Mouse (Mus musculus): ENCODE measurements around the gene Phactr2. TPM values are rescaled to one million over a fixed set of nuclear protein-coding genes. Genes with fewer than 3 reads are reported as not detected.
"Not testable (repeated sequence)": the region's sequence is repeated elsewhere in the genome, so short reads cannot be mapped to it uniquely, and the experiment has no call there.

Gene Phactr2
- polyA plus RNA-seq (2012; rRNA removed), result 3.4 and 6.4 TPM in 2 replicates

- DNase-seq (ENCODE audit: low read depth), result peak; percentile 54
- TF ChIP-seq POLR2A (IDR thresholded peaks at IDR 0.05; ENCODE audit: borderline replicate concordance, extremely low read depth, insufficient read depth, insufficient read length, poor library complexity, severe bottlenecking) (no peak), CTCF (IDR thresholded peaks at IDR 0.05; ENCODE audit: borderline replicate concordance, extremely low read depth, insufficient read depth, insufficient read length) (no peak)
These were observed at the start of gene Phactr2 for GRCm38 (mm10) chr10:13473833-13474567. TSS of gene Phactr2 (minus strand) at chr10:13474412.

- no peak for TF ChIP-seq CTCF (IDR thresholded peaks at IDR 0.05; ENCODE audit: borderline replicate concordance, extremely low read depth, insufficient read depth, insufficient read length)
- TF ChIP-seq POLR2A (IDR thresholded peaks at IDR 0.05; ENCODE audit: borderline replicate concordance, extremely low read depth, insufficient read depth, insufficient read length, poor library complexity, severe bottlenecking), result no peak
- no peak for DNase-seq (ENCODE audit: low read depth)
These were observed 47.6 kb upstream of the Phactr2 start for GRCm38 (mm10) chr10:13521857-13522256.

- TF ChIP-seq CTCF (IDR thresholded peaks at IDR 0.05; ENCODE audit: borderline replicate concordance, extremely low read depth, insufficient read depth, insufficient read length), result no peak
- TF ChIP-seq POLR2A (IDR thresholded peaks at IDR 0.05; ENCODE audit: borderline replicate concordance, extremely low read depth, insufficient read depth, insufficient read length, poor library complexity, severe bottlenecking), result no peak
- DNase-seq (ENCODE audit: low read depth), result peak; percentile 2
These were observed 28.2 kb upstream of the Phactr2 start for GRCm38 (mm10) chr10:13502371-13502770.

GRCm38 (mm10) chr10:13501533-13501932, 27.3 kb upstream of the Phactr2 start:
- DNase-seq (ENCODE audit: low read depth), result not testable (repeated sequence)

- no peak for TF ChIP-seq POLR2A (IDR thresholded peaks at IDR 0.05; ENCODE audit: borderline replicate concordance, extremely low read depth, insufficient read depth, insufficient read length, poor library complexity, severe bottlenecking)
- TF ChIP-seq CTCF (IDR thresholded peaks at IDR 0.05; ENCODE audit: borderline replicate concordance, extremely low read depth, insufficient read depth, insufficient read length), result no peak
These were observed 26.8 kb upstream of the Phactr2 start for GRCm38 (mm10) chr10:13500938-13501496.

GRCm38 (mm10) chr10:13500473-13500872, 26.3 kb upstream of the Phactr2 start:
- TF ChIP-seq CTCF (IDR thresholded peaks at IDR 0.05; ENCODE audit: borderline replicate concordance, extremely low read depth, insufficient read depth, insufficient read length) (no peak), POLR2A (IDR thresholded peaks at IDR 0.05; ENCODE audit: borderline replicate concordance, extremely low read depth, insufficient read depth, insufficient read length, poor library complexity, severe bottlenecking) (no peak)
- no peak for DNase-seq (ENCODE audit: low read depth)

More at GRCm38 (mm10) chr10:13500938-13501496, 26.8 kb upstream of the Phactr2 start:
- DNase-seq (ENCODE audit: low read depth), result peak; percentile 91

GRCm38 (mm10) chr10:13499331-13499730, 25.1 kb upstream of the Phactr2 start, which contains the start of gene Fuca2:
TSS of gene Fuca2 (plus strand) at chr10:13499540.
- no peak for DNase-seq (ENCODE audit: low read depth)
- TF ChIP-seq POLR2A (IDR thresholded peaks at IDR 0.05; ENCODE audit: borderline replicate concordance, extremely low read depth, insufficient read depth, insufficient read length, poor library complexity, severe bottlenecking) (no peak), CTCF (IDR thresholded peaks at IDR 0.05; ENCODE audit: borderline replicate concordance, extremely low read depth, insufficient read depth, insufficient read length) (no peak)

GRCm38 (mm10) chr10:13496315-13496714, 22.1 kb upstream of the Phactr2 start:
- TF ChIP-seq CTCF (IDR thresholded peaks at IDR 0.05; ENCODE audit: borderline replicate concordance, extremely low read depth, insufficient read depth, insufficient read length), result no peak
- no peak for TF ChIP-seq POLR2A (IDR thresholded peaks at IDR 0.05; ENCODE audit: borderline replicate concordance, extremely low read depth, insufficient read depth, insufficient read length, poor library complexity, severe bottlenecking)
- no peak for DNase-seq (ENCODE audit: low read depth)

GRCm38 (mm10) chr10:13493978-13494686, 19.9 kb upstream of the Phactr2 start:
- TF ChIP-seq CTCF (IDR thresholded peaks at IDR 0.05; ENCODE audit: borderline replicate concordance, extremely low read depth, insufficient read depth, insufficient read length) (no peak), POLR2A (IDR thresholded peaks at IDR 0.05; ENCODE audit: borderline replicate concordance, extremely low read depth, insufficient read depth, insufficient read length, poor library complexity, severe bottlenecking) (no peak)
- DNase-seq (ENCODE audit: low read depth), result no peak

- no peak for DNase-seq (ENCODE audit: low read depth)
- no peak for TF ChIP-seq POLR2A (IDR thresholded peaks at IDR 0.05; ENCODE audit: borderline replicate concordance, extremely low read depth, insufficient read depth, insufficient read length, poor library complexity, severe bottlenecking)
- TF ChIP-seq CTCF (IDR thresholded peaks at IDR 0.05; ENCODE audit: borderline replicate concordance, extremely low read depth, insufficient read depth, insufficient read length), result no peak
These were observed 15.5 kb upstream of the Phactr2 start for GRCm38 (mm10) chr10:13489671-13490070.

- peak; percentile 47 for DNase-seq (ENCODE audit: low read depth)
- TF ChIP-seq CTCF (IDR thresholded peaks at IDR 0.05; ENCODE audit: borderline replicate concordance, extremely low read depth, insufficient read depth, insufficient read length) (no peak), POLR2A (IDR thresholded peaks at IDR 0.05; ENCODE audit: borderline replicate concordance, extremely low read depth, insufficient read depth, insufficient read length, poor library complexity, severe bottlenecking) (no peak)
These were observed 11.7 kb upstream of the Phactr2 start for GRCm38 (mm10) chr10:13485958-13486357.
